Mouse (Mus musculus) embryonic facial prominence, embryonic 11.5 days (tissue): Measurements from ENCODE around the gene Fars2. TPM values are rescaled to one million over a fixed set of nuclear protein-coding genes. Genes with fewer than 3 reads are reported as not detected.

ENCODE experiments used
- ATAC-seq: fragments of 200-750 bp; cut with Nextera tagmentation; replicated peaks from 2 replicates; pipeline ENCODE4 v1.8.0; 2017; ENCODE audit warnings: low read depth; ENCODE audit not compliant: insufficient number of reproducible peaks, low FRiP score, low TSS enrichment
- DNase-seq: peaks from one replicate; pipeline ENCODE4 v3.0.0-alpha.2; 2015; ENCODE audit warnings: low spot score
- H3K27ac ChIP-seq: fragments of 300-500 bp; sonication (generic); replicated peaks from 2 replicates; pipeline ENCODE4 v1.5.1; 2014; ENCODE audit warnings: mild to moderate bottlenecking, low read depth, low read length, control low read depth
- H3K27me3 ChIP-seq: fragments of 300-500 bp; sonication (generic); 2 replicates; pipeline ENCODE4 v1.6.1; 2014; ENCODE audit warnings: mild to moderate bottlenecking, low read length, moderate library complexity, mixed read lengths; ENCODE audit not compliant: control insufficient read depth, insufficient read depth
- H3K36me3 ChIP-seq: fragments of 300-500 bp; sonication (generic); replicated peaks from 2 replicates; pipeline ENCODE4 v1.6.1; 2014; ENCODE audit warnings: low read depth, mild to moderate bottlenecking, low read length, moderate library complexity, mixed read lengths; ENCODE audit not compliant: control insufficient read depth, insufficient read depth
- H3K4me1 ChIP-seq: fragments of 300-500 bp; sonication (generic); 2 replicates; pipeline ENCODE4 v1.6.1; 2014; ENCODE audit warnings: low read length, mixed read lengths; ENCODE audit not compliant: control insufficient read depth, insufficient read depth
- H3K4me2 ChIP-seq: fragments of 300-500 bp; sonication (generic); 2 replicates; pipeline ENCODE4 v1.6.1; 2014; ENCODE audit warnings: low read depth, mild to moderate bottlenecking, control low read depth, low read length, moderate library complexity
- H3K4me3 ChIP-seq: fragments of 300-500 bp; sonication (generic); 2 replicates; pipeline ENCODE4 v1.5.1; 2014; ENCODE audit warnings: low read depth, low read length, control low read depth
- H3K9ac ChIP-seq: fragments of 300-500 bp; sonication (generic); replicated peaks from 2 replicates; pipeline ENCODE4 v1.6.1; 2014; ENCODE audit warnings: mild to moderate bottlenecking, control low read depth, low read length
- H3K9me3 ChIP-seq: fragments of 300-500 bp; sonication (generic); replicated peaks from 2 replicates; pipeline ENCODE4 v1.6.1; 2016; ENCODE audit warnings: mild to moderate bottlenecking, low read length, inconsistent platforms, mixed read lengths; ENCODE audit not compliant: control insufficient read depth
- WGBS: fragments of 180-500 bp; shearing (Covaris S2); extraction: QIAGEN DNeasy Blood & Tissue Kit; methylation state at CpG from one replicate; pipeline ENCODE4 v1.1.7; 2014; 5-methylcytosine and 5-hydroxymethylcytosine counted together
- polyA plus RNA-seq: library from polyadenylated mRNA; unstranded; fragments of >200 nt; fragmentation: Nextera tagmentation; extraction: Ambion mirVana; gene quantifications from 2 replicates; pipeline ENCODE4 v1.2.1, GENCODE M21; 2014

Gene Fars2
- 26.2 and 28.1 TPM in 2 replicates for polyA plus RNA-seq

DNA sequence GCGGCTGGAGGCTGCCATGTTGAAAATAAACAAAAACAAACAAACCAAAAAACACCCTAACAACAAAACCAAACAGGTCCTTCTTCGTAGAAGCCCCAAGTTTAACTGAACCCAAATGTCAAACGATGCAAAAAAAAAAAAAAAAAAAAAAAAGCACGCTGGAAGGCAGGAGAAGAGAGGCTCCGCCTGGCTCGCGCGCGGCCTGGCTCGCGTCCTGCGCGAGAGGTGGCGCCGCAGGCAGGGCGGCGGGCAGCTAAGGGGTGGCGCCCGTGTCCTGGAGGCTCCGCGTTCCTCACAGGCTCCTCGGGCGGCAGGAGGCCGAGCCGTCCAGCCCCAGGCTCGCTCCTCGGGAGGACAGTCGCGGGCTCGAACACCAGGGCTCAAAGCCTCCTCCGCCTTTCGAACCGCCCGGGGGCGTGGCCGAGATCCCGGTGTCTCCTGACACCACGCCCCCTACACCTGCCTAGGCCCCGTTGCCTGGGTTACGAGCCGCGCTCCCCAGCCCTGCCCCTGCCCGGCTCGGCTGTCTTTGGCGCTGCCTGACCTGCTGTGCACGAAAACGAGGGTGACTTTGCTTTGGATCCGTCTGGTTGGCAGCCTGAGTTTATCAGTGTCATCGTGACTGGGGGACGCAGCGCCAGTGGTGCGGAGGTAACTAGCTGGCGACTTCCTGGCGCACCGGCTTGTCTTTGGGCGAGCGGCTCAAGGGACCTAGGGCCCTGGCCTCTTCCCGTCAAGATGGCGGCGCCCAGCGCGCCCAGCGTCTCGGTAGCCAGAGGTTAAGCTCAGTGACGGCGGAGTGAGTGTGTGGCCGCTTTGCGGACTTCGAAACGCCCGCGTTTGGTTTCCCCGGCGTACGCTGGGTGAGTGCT, at the start of gene Fars2, which contains the start of gene Lyrm4:
Gene Fars2, plus strand, starts transcription at position 270 of the 872 bp plus-strand sequence.
Gene Lyrm4, minus strand, starts transcription at position 384 of the 872 bp plus-strand sequence.
- Histone ChIP-seq H3K27me3 (no peaks in the 10 kb centered on the region), H3K4me1 (no peaks in the 10 kb centered on the region; the same call in 1 of the 2 replicates), H3K4me2 (peak within 1 kb of the TSS; percentile 73), H3K27ac (peak within 1 kb of the TSS; percentile 85), H3K36me3 (no peaks in the 10 kb centered on the region), H3K9me3 (no peaks in the 10 kb centered on the region), H3K4me3 (peak within 1 kb of the TSS; percentile 70), H3K9ac (peak within 1 kb of the TSS; percentile 61)
- WGBS, result under 1% methylated on average over 74 of the region's 75 CpGs
- ATAC-seq, result peak; percentile 98
- DNase-seq, result peak; percentile 96

DNA sequence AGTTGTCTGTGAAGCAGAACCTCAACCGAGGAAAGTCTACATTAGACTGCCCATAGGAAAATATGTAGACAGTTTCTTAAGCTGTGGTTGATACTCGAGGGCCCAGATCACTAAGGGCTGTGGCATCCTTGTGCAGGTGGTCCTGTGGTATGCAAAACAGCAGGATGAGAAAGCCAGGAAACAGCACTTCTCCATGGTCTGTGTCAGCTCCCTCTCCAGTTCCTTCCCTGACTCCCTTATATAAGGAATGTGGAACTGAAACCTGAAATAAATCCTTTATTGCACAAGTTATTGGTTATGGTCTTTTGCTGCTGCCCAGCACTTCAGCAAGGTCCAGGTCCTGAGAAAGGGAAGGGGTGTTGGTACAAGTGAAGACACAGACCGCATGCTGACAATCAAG, 42.7 kb upstream of the Fars2 start:
- Histone ChIP-seq H3K36me3 (no peaks in the 10 kb centered on the region), H3K4me2 (no peak overlapping the region), H3K4me3 (no peak overlapping the region), H3K27me3 (no peaks in the 10 kb centered on the region), H3K27ac (no peak overlapping the region), H3K9me3 (no peaks in the 10 kb centered on the region), H3K9ac (no peak overlapping the region), H3K4me1 (no peaks in the 10 kb centered on the region)
- DNase-seq, result no peak
- ATAC-seq, result no peak
- WGBS, result 88% methylated on average over 3 of the region's 3 CpGs

DNA sequence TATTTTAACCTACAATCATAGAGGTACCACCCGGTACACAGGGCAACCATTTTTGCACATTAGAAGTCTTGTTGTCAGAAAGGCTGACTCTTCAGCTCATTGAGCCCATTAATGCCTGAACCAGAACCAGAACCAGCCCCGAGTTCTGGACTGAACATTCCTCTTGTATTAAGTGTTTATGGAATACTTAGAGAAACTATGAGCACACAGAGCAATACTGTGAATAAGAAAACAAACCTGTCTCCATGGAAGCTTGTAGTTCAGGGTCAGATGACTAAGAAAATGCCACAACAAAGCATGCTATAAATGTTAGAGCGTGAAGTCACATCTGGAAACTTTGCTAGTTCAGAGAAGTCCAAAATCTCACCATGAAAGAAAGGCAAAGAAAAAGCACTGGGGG, 35.6 kb upstream of the Fars2 start:
- no peak overlapping the region for H3K9ac ChIP-seq
- no peaks in the 10 kb centered on the region for H3K36me3 ChIP-seq
- no peak overlapping the region for H3K4me2 ChIP-seq
- DNase-seq (no peak), ATAC-seq (no peak)
- 90% methylated on average over 3 of the region's 3 CpGs for WGBS
- no peaks in the 10 kb centered on the region for H3K4me1 ChIP-seq
- H3K9me3 ChIP-seq, result no peaks in the 10 kb centered on the region
- no peak overlapping the region for H3K27ac ChIP-seq
- no peaks in the 10 kb centered on the region for H3K27me3 ChIP-seq
- H3K4me3 ChIP-seq, result no peak overlapping the region

DNA sequence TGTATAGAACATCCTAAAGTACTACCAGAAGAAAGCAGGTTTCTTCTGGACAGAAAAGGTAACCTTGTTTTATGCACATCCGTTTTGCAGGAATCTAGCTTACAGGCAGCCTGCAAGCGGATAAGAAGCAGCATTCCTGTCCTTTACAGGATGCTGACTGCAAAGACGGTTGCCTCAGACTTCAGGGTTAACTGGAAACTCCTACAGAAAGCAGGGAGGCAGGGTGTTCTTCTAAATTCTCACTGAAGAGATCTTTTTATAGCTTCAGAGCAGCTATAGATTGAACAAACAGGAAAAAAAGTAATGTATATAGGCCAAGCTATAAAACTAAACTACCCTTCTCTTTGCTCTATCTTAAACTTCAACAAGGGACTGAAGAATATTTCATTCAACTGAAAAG, 32.5 kb upstream of the Fars2 start:
- DNase-seq (no peak), ATAC-seq (no peak)
- Histone ChIP-seq H3K4me3 (no peak overlapping the region), H3K9me3 (no peaks in the 10 kb centered on the region), H3K27ac (no peak overlapping the region), H3K4me1 (no peaks in the 10 kb centered on the region), H3K36me3 (no peaks in the 10 kb centered on the region), H3K27me3 (no peaks in the 10 kb centered on the region), H3K9ac (no peak overlapping the region), H3K4me2 (no peak overlapping the region)
- WGBS, result 89% methylated on average over 3 of the region's 3 CpGs

DNA sequence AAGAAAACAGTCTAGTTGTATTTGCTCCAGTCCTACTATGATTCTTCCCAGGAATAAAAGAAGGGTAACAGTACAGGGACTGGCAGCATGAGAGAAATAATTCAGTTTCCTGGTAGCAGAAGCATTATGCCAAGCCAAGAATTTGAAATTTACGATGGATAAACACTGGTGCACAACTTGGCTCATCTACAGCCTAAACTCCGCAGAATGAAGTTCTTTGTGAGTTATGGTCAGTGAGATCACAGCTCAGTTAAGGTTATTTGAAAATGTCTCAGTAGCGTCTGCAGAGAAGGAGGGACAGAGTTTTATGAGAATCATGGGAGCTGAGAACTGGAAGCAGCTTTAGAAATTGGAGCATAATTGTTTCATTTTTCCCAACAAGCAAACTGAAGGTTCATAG, 31.2 kb upstream of the Fars2 start:
- no peaks in the 10 kb centered on the region for H3K27me3 ChIP-seq
- H3K4me2 ChIP-seq, result no peak overlapping the region
- ATAC-seq, result no peak
- no peaks in the 10 kb centered on the region for H3K4me1 ChIP-seq
- no peak overlapping the region for H3K27ac ChIP-seq
- H3K36me3 ChIP-seq, result no peaks in the 10 kb centered on the region
- H3K9me3 ChIP-seq, result no peaks in the 10 kb centered on the region
- no peak overlapping the region for H3K4me3 ChIP-seq
- WGBS, result 94% methylated on average over 3 of the region's 3 CpGs
- no peak overlapping the region for H3K9ac ChIP-seq
- DNase-seq, result no peak

DNA sequence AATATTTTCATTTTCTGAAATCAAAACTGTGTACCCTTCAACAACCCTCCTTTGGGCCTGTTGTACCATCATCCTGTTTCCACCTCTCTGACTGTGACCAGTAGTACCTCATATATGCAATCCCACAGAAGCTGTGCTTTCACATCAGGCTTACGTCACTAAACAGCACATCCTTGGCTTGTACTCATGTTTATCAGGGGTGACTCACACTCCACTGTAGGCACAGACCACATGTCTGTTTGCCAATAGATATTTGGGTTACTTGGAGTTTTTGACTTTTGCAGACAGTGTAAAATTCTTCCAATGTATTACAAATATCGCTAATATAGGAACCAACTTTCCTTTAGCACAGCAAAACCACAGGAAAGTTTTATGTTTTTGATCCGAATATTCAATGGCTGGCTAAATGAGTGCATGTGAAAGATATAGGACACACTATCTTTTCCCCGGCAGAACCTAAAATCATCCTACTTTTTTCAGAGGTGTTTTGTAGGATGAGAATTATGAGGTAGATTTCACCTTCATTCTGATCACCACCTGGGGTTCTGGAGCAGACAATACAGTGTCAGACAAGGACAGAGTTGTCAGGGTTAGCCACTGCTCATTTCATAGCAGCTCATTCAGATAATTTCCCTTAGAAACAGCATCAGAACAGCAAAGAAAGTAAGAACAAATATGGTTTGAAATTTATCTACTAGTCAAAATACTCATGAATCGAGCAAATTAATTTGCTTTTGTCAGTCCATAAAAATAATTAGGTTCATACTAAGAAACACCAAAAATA, 30.4 kb upstream of the Fars2 start:
- H3K27ac ChIP-seq, result no peak overlapping the region
- no peaks in the 10 kb centered on the region for H3K36me3 ChIP-seq
- H3K4me3 ChIP-seq, result no peak overlapping the region
- no peaks in the 10 kb centered on the region for H3K4me1 ChIP-seq
- no peak for DNase-seq
- no peak for ATAC-seq
- no peak overlapping the region for H3K9ac ChIP-seq
- no peaks in the 10 kb centered on the region for H3K9me3 ChIP-seq
- WGBS, result 89% methylated on average over 5 of the region's 5 CpGs
- no peak overlapping the region for H3K4me2 ChIP-seq
- no peaks in the 10 kb centered on the region for H3K27me3 ChIP-seq

DNA sequence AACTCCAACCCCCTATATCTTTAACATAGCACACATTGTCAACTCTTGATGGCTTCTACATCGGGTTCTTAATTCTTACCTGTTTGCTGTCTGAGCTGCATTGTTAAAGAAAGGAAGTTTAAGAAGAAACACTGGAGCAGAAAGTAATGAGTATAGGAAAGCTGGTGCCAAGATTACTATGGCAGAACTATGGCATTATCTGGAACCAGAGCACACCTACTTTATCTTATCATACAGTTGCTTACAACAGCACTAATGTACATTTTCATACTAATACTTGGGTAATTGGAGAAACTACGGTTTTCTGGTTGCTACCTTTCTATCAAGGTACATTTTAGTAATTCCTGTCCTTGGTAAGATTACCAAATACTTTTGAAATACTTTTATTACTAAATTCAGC, 29.8 kb upstream of the Fars2 start:
- Histone ChIP-seq H3K36me3 (no peaks in the 10 kb centered on the region), H3K9me3 (no peaks in the 10 kb centered on the region), H3K4me1 (no peaks in the 10 kb centered on the region), H3K4me3 (no peak overlapping the region), H3K4me2 (no peak overlapping the region), H3K27ac (no peak overlapping the region), H3K27me3 (no peaks in the 10 kb centered on the region), H3K9ac (no peak overlapping the region)
- 92% methylated on average over 2 of the region's 2 CpGs for WGBS
- ATAC-seq (no peak), DNase-seq (no peak)

DNA sequence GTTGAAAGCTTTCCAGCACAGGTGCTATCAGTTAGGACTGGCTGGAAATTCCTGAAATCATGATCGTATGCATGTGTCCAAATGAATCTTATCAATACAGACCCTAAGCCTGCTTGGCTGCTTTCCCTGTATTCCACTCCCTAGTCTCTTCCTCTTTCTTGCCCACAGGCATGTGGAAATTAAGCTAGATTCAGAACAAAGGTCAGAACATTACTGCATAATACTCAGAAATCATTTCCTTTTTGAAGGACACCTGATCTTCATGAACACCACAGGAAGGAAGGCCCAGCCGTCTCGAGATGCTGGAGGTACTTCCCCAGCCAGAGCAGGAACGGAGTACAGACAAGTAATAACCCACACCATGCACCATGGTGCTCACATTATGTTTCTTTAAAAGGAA, 29.0 kb upstream of the Fars2 start:
- Histone ChIP-seq H3K9ac (no peak overlapping the region), H3K27me3 (no peaks in the 10 kb centered on the region), H3K4me1 (no peaks in the 10 kb centered on the region), H3K27ac (no peak overlapping the region), H3K4me3 (no peak overlapping the region), H3K9me3 (no peaks in the 10 kb centered on the region), H3K36me3 (no peaks in the 10 kb centered on the region), H3K4me2 (no peak overlapping the region)
- ATAC-seq, result no peak
- no peak for DNase-seq
- 65% methylated on average over 4 of the region's 4 CpGs for WGBS
